Mouse (Mus musculus): ENCODE results near the gene Tnfsf10.
A peak's percentile ranks its signal among the peaks of the same experiment; 100 is the strongest.

Tnfsf10 gene

DNA sequence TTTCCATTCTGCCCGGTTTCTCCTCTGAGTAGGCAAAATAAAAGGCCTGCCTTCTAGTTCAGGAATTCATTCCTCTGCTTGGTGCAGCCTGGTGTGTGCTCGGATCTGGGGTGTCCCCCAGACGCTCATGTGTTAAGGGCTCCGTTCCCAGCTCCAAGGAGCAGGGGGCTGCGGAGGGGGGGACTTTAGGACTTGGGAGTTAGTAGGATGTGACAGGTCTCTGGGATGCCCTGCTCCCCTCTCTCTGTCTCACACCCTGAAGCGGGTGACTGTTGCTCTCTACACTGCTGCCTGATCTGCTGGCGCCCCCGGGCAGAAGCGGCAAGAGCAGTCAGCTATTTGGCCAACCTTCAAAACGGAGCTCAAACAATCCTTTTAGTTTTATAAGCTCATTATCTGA lies 10.0 kb upstream of the Tnfsf10 start:
- no peak for DNase-seq (ENCODE audit: low spot score in 2 of 2)

DNA sequence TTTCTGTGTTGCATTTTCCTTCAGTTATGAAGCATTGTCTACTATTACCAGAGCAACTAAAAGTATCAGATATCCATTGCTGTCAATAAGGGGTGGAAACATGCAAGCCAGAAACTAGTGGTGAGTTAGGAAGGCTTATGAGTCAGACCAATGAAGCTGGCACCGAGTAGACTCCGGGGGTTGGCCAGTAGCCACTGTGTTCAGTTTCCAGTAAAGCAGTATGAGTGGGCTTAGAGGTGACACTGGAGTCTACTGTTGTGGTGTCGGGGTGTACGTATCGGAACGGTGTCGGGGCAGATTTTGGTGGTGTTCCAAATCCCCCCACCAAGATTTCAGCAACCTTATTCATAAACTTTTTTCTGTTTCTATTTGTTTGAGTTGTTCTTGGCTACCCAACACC lies 5.9 kb upstream of the Tnfsf10 start:
- peak; percentile 12 to 15 for DNase-seq (ENCODE audit: low spot score in 2 of 2)

DNA sequence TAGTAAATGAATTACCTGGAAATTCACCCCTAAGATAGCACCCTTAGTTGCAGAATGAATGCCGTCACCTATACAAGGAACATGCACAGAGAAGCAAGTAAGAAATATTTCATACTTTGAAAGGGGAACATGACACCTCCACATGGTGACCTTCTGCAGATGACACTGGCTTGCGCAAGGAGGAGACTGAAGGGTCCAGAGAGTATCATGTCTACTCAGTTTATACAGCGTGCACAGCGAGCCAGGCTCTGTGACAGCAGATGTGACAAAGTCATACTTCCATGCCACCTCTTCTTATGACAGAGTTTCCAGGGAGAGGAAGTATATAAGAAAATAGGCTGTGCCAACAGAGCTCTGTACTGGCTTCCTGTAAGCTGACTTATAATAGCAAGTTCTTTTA lies 5.4 kb upstream of the Tnfsf10 start:
- DNase-seq (ENCODE audit: low spot score in 2 of 2), result no peak

DNA sequence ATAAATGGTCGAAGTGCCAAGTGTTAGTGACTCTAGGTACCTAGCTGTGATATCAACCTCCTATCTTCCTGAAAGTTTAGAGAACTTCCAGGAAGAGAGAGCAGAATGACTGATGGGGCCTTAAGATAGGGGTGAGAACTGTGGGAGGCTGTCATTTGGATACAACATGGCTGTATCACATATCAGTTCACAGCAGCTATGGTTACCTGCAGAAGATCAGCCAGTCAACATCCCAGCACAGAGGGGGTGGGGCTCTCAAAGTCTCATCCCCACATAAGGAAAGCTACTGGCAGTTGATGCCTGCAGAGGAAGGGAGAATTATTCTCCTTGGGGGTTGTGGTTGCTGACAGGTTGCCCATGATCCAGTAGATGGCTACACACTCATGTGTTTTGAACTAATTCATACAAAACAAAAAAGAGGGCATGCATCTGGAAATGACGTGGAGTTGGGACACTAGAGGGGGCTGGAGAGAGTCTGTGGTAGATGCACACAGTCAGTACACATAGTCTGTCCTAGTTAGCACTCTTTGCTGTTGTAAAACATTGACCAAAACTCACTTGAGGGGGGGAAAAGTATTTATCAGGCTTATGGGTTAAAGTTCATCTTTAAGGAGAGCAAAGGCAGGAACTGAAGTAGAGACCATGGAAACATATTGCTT lies 2.2 kb upstream of the Tnfsf10 start:
- DNase-seq (ENCODE audit: low spot score in 2 of 2), result no peak

DNA sequence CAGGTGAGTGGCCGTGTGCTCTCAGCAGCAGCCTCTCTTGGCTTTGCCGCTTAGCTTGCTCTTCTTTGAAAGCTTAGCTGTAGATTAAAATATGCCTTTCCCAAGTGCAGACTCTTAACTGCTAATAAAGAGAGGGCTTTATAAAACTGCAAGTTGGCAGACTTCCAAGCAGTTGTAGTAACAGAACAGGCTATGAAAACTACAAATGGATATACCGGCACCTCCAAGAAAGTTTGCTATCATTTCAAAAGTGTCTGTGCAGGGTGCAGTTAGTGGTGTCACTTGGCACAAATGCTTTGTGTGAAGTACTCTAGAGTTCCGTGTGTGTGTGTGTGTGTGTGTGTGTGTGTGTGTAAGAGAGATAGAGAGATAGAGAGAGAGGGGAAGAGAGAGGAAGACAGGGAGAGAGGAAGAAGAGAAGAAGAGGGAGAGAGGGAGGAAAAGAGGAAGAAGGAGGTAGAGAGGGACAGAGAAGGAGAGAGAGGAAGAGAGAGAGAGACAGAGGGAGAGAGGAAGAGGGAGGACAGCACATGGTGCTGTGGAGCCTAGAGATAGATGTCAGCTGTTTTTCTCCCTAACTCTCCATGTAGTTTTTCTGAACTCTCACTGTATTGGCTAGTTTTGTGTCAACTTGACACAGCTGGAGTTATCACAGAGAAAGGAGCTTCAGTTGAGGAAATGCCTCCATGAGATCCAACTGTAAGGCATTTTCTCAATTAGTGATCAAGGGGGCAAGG lies 628 bp downstream of the Tnfsf10 start:
- no peak for DNase-seq (ENCODE audit: low spot score in 2 of 2)

DNA sequence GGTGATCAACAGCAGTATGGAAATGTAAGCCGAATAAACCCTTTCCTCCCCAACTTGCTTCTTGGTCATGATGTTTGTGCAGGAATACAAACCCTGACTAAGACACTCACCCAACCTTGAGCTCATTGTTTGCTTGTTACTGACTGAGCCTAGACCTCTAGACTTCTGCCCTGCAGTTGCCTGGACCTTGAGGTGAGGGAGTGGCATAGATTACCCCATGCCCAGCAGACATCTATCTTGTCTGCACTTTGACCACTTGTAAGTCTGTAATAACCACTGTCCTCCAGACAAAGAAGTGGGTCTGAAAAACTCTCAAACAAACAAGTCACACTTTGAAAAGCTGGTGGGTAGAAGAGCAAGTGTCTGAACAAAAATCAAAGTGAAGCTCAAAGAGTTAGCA lies 2.8 kb downstream of the Tnfsf10 start:
- no peak for DNase-seq (ENCODE audit: low spot score in 2 of 2)

DNA sequence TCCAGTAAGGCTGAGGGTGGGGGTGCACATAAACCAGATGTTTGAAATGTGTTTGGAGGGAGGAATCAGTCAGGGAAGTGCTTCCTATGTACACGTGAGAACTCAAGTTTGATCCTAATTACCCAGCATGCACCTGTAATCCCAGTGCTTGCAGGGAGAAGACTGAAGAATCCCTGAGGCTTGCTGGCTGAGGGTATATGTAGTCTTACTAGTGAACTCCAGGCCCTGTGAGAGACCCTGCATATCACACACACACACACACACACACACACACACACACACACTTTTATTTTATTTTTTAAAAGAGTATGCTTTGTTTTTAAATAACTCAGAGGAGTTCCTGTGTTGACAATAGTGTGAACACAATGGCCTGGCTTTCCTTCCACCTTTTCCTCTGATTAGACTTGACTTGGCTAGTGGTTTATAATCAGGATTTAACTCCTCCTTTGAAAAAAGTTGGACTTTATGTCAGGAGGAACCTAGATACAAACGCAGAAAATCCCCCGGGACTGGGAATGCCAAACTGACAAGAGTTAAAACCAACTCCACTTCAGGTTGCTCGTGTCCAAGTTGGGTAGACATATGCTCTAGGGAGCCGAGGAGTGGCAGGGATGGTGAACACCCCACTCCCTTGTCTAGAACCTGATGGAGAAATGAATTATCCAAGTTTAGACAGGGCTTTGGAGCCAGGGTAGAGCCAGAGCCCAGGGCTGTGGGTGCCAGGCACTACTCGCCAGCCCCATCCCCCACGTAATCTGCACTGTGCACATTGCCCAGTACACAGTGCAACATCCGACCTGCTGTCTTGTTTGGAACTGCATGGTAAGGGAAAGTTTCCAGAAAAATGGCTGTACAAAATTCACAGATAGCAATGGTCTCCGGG lies 4.0 kb downstream of the Tnfsf10 start:
- DNase-seq (ENCODE audit: low spot score in 2 of 2), result no peak

DNA sequence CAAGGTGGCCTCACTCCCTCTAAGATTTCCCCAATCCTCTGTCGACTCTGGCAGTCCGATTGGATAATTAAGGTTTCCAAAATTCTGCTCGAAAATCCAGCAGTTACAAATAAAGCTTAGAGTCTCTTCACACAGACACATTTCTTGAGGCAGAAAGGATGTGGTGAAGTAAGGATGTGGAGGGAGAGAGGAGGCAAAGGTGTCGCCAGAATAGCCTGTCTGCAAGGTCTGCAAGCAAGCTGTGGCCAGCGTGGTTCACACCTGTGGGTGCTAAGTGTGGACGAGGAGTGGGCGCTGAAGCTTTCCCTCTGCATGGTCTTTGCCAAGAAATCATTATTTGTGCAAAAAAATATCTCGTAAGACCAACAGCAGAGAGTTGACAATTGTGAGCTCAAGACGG lies 5.8 kb downstream of the Tnfsf10 start:
- no peak for DNase-seq (ENCODE audit: low spot score in 2 of 2)

DNA sequence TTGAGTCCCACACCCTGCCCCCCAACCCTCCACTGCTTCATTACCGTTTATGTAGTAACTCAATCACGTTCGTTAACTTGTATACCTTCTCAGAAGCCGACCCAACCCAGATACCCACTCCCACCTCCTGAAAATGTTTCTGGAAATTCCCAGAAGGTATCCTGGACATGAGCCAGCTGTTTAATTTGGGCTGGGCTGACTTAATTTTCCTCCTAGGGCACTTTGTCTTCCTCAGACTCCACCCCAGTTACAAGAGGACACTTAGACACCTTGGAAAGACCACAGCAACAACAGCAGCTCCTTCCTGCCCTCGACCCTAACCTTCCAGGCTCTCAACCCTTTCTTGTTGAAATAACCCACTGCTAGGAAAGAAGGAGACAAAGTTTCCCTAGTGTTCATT lies 6.7 kb downstream of the Tnfsf10 start:
- DNase-seq (ENCODE audit: low spot score in 2 of 2), result no peak

DNA sequence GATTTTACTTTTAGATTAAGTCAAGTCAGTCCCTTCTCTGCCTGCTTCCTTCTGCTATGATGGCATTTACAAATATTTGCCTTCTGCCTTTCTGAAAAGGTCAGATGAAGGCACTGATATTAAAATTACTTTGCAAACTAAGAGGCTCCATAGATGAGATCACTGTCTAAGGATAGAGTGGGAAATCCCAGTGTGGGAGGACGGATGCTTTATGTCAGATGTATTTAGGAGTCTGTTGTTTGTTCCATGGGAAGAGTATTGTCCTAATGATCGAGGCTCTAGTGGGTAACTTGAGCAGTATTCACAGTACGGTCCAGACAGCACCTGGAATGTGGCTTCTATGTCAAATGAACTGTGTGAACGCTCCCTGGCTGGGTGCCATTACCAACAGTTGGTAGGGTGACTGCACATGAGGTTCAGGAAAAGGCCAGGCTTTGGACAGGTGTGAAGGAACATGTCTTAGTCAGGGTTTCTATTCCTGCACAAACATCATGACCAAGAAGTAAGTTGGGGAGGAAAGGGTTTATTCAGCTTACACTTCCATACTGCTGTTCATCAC lies 9.9 kb downstream of the Tnfsf10 start:
- no peak for DNase-seq (ENCODE audit: low spot score in 2 of 2)

DNA sequence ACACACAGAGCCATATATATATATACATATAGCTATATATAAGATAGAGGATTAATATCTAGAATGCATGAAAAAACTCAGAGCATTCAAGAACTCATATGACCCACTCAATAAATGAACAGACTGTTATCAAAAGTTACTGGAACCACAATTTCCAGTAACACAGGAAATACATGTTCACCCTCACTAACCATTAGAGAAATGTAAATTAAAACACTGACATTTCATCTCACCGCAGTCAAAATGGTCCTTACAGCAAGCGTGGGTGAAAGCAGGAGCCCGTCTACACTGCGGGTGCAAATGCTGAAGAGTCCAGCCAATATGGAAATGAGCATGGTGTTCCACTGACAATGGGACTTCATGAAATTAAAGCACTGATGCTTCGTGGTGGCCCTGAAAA lies 13.9 kb downstream of the Tnfsf10 start:
- no peak for DNase-seq (ENCODE audit: low spot score in 2 of 2)

DNA sequence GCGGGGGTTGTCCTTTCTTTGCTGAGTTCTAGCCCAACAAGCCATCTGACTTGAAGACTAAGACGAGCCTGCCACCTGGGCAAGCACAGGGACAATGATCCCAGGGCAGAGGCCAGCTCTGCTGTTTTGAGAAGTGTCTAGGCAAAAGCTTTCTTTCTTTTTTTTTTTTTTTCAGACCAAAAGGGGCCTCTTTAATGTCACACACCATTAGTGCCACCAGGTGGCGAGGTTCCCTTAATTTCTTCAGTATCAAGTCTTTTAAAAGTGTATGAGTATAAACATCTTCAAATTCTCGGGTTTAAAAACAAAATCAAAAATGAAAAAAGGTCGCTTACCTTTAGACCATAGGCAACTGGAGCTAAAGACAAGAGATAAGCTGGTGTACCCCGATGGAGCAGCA lies 21.6 kb downstream of the Tnfsf10 start:
- peak in 1 of 2 experiments; percentile 34 for DNase-seq (ENCODE audit: low spot score in 2 of 2)

DNA sequence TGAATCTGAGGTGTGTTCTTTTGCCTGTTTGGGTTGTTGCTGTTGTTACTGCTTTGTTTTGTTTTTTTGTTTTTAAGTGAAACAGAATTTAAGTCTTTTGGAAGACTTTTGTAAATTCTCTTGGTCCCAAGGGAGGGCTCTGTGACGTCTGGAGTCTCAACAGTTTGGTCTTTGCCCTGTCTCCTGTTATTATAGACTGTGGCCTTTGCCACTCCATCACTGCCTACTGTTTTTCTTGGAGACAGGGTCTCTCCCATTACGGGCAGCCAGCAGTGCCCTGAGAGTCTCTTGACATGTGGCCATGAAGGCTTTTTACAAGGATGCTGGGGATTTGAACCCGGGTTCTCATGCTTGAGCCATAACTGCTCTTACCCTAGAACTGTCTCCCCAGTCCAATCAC lies 22.1 kb downstream of the Tnfsf10 start:
- DNase-seq (ENCODE audit: low spot score in 2 of 2), result no peak

DNA sequence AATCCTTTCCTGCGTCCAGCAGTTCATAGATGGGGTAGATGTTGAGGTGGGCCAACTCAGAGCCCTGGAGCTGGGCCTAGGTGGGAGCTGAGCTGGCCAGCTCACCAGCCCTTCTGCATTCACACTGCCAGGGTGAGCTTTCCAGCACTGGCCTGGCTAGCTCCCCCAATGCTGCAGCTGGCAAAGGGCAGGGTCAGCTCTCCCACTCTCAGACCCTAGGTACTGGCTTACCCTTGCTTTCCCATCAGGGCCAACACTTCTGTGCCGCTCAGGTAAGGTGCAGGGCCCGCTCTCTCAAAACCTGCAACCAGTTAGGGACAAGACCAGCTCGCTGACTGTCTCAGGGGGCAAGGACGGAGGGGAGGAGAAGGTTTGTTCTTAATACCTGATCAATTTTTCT lies 23.9 kb downstream of the Tnfsf10 start:
- DNase-seq (ENCODE audit: low spot score in 2 of 2), result no peak

DNA sequence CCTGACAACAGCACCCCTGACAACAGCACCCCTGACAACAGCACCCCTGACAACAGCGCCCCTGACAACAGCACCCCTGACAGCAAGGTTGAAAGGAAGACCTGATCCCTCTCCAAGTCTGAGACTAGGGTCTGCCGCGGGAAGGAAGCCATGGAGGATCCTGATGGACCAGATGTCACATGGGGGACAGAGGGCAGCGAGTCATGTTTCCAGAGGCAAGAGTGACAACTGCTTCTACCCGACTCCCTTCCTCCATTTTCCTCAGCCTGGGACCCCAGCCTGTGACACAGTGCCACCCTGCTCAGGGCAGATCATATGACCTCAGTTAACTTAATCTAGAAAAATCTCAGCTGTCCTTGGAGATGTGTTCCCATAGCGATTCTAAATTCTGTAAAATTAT lies 25.6 kb downstream of the Tnfsf10 start:
- no peak for DNase-seq (ENCODE audit: low spot score in 2 of 2)

DNA sequence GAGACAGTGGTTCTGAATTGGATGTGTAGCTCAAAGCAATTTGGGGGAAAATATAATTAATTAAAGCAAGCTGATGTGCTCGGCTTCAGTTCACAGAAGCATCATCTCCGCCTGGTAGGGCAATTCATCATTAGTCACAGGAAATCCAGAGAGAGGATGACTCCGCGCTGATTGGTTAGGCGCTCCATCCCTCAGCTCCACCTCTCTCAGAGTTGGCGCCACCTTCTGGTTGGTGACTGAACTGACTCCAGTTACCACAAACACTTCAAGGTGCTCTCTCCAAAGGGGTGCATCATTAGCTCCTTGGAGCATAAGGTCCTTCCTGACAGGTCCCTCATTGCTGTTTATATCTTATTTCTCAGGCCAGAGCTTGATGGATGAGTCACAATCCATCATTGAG lies 28.7 kb downstream of the Tnfsf10 start:
- no peak for DNase-seq (ENCODE audit: low spot score in 2 of 2)

DNA sequence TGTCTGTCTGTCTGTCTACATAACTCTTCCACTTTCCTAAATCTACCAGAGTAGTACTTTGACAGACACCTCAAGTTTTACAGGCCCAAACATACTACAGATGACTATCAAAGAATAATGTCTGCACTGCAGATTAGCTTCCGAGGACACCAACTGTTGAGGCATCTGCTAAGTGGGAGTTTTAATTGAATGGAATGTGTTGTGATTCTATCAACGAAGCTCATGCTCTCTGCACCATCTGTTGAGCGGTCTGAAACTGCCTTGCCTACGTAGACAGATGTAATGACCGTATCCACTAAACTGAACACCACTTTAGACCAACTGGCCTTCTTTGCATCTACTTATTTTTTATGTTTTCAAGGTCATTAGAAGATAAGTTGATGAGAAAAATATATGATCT lies 31.6 kb downstream of the Tnfsf10 start:
- peak; percentile 21 to 54 for DNase-seq (ENCODE audit: low spot score in 2 of 2)

DNA sequence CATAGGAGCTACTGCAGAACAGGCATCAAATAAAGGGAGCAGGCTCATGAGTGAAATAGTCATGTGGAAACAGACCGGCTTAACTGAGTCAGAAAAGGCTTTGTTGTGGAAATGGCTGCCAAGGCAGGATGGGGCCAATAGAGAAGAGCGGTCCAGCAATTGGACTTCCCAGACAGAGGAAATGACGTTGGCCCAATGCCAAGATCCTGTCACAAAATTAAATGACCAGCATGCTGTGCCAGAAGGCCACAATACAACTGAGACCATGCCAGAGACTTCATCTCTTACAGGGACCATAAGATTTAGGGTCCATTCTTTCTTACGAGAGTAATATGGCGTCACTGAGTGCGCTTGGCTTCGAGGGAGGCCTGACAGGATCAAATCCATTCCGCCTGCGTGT lies 34.3 kb downstream of the Tnfsf10 start:
- DNase-seq (ENCODE audit: low spot score in 2 of 2), result no peak

DNA sequence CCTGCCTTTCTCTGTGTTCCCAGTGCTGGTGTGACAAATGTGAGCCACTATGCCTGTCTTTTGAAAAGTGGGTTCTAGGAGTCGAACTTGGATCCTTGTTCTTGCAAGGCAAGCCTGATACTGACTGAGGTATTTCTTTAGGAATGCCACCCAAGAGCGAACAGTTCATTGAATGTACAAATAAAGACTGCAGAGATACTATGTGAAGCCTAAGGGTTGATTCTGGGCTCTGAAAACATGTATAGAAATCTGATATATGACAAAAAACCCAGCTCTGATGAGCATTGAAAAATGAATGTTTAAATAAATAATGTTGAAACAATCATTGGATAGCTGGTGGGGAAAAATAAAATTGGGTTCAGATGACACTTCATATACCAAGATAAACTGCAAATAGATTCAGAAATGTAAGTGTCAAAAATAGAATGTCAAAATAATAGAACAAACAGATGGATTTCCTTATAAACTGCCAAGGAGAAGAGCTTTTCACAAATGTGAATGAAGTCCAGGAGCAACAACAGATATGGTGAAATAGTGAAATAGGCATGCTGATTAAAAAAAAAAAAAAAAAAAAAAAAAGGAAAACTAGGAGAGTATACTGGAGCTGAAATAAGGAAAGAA lies 42.4 kb downstream of the Tnfsf10 start:
- no peak for DNase-seq (ENCODE audit: low spot score in 2 of 2)

DNA sequence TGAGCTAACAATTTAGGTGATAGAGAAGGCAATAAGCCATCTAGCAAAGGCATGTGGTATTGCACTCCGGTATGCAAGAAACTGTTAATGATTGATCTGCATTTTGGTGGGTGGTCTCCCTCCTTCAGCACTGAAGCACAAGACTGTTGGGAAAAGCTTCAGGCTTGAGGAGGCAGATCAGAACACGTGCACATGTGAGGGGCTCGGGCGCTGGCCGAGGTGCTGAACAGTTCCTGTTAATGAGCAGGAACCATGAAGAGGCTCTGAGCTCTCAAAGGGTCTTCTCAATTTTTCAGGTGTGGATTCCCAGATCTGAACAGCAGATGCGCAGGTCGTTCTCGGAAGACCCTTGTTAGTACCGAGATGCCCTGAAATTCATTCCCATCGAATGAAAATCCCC lies 53.3 kb downstream of the Tnfsf10 start:
- no peak for DNase-seq (ENCODE audit: low spot score in 2 of 2)

DNA sequence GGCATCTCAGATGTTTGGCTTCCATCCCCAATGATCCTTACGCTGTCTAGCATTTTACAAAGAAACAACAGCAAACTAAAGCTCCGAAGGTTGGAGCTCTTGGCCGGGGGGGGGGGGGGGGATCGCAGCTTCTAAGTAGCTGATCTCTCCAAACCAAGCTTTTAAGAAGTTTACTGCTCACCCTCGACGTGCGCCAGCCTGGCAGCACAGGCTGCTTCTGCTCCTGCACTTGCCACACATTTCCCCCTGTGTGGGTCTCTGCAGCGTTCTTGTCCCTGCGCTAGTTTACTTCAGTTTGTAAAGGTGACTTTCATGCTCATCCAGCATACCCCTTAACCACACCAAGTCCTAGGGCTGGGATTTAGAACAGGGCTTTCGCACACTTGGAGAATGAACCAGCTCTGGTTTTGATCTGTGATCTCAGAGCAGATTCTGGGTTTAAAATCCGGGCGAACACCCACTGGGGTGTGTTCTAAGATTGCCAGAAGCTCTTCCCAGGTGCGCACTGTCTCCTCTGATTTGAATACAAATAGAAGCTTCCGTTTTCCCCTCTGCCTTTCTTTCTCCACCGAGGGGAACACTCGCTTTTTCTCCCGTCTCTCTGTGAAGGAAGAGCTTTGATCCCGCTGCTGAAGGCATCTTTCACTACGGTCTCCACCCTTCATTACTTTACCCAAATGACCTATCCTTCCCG lies 53.9 kb downstream of the Tnfsf10 start:
- no peak for DNase-seq (ENCODE audit: low spot score in 2 of 2)
